Mouse (Mus musculus) monocyte, adult 2 months (primary cell): ENCODE measurements at regions not wholly inside any gene's neighbourhood (a gene's known extent, or its start where the extent isn't known, plus 50 kb on each side); places are given as distances from the start of the nearest gene placed in this dataset.

Experiments
- DNase-seq, 2 experiments: peaks; one replicate each; pipeline ENCODE4 v3.0.0; 2022; ENCODE audit warnings: low spot score in 2 of 2, low read depth in 1 of 2

DNA sequence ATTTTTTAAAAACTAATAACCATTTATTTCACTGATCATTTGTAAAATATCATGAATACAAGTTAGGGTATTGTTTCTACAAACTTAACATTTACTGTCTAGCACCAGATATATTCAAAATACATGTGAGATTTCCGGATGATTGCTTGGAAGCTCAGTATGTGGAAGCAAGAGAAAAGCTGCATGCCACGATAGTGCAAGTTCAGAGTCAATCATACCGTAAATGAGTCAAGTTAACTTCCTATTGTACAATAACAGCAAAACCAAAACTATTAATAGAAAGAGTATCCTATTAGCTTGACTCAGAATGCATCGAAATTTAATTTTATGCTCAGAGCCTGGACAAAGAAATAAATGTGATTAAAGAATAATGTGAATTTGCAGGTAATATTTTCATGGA lies 1284.6 kb upstream of the Cited2 start:
- DNase-seq: no peak

DNA sequence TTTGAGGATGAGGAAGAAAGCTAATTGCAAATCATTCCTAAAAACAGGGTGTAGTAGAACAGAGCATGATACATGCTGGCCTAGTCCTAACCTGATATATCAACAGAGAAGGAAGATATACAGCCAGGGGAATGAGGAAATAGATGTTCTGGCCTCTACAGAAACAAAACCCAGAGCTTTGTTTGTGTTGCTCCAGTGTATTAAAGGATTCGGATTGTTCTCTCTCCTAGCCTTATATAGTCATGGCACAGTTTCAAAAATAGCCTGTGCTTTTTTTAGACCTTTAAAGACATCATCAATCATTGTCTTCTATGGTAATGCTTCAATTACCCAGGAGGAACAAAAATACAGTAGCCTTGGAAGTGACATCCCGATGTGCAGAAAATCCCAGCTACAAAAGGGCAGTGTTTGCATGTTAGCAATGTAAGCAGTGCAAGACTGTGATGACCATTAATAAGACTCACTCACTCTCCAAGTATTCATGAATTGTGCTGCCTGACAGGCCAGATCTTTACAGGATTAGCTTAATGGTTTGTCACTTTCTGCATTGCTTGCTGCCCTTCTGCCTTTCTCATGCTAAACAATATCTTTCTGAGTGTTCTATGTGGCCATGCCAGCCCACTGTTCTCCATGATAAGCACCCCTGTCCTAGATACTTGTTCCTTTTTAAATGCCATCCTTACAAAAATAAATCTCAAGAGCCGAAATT lies 1281.9 kb upstream of the Cited2 start:
- no peak for DNase-seq

DNA sequence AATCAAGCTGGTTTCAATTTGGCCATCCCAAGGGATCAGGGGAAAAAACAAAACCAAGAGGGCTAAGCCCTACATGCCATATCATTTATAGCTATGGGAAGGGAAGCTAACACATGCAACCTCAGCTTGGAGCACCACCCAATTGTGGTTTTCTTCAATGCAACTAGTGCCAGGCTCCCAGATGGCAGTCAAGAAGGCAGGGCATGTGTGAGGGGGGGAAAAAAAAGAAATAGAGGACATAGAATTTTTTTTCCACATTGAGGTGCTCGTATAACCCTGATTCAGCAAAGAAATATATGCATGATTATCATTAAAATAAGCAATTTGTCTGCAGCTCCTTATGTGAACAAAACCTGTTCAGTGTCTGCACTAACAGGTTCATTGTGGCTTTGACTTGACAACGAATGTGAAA lies 1281.4 kb upstream of the Cited2 start:
- no peak for DNase-seq

DNA sequence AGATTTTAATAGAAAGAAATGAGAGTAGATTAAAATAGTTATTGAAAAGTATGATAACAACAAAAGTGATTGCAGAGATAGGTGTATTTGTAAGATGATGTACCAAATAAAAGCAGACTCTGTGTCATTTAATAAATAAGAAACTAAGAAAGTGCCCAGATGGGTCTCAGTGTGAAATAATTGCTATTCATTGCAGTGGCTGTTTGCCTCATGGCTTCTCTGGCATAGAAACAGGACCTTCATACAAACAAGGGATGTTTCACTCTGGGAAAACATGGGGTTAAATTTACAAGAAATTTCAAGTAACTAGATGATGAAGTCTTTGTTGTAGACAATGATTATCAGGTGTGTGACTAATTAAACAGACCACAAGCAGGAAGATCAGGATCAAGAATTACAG lies 1279.1 kb upstream of the Cited2 start:
- DNase-seq: no peak

DNA sequence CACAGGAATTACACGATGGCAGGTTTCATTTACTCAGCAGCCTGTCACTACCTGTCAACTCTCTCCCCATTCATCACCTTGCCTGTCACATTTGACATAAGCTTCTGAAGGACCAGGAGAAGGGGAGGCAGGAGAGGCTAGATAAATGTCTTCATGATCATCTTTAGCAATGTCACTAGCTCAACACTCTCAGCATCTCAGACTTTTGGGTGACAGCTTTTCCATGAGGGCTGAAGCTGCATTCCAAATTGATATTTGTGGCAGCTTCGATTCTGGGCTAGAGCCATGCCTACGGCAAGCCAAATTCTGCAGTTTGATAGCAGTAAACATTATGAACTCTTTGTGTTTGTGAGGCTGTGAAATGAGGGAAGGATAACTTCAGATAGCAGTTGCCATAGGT lies 1255.1 kb upstream of the Cited2 start:
- no peak for DNase-seq

DNA sequence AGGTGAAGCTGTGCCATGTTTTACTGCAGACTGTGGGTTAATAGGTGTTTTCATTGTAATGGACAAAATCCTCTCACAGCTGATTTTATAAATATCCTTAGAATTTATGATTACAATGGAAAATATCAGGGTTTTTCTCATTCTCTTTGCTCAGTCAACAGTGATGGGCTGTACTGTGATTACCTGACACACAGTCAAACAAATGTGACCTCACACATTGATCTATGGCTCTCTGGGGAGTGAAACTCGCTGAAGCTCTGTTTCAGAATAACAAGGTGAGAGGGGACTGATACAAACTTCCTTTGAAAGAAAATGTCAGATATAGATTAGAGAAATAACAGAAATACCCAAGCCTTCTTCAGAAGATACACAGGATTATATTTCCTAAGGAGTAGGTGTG lies 1253.3 kb upstream of the Cited2 start:
- DNase-seq: no peak

DNA sequence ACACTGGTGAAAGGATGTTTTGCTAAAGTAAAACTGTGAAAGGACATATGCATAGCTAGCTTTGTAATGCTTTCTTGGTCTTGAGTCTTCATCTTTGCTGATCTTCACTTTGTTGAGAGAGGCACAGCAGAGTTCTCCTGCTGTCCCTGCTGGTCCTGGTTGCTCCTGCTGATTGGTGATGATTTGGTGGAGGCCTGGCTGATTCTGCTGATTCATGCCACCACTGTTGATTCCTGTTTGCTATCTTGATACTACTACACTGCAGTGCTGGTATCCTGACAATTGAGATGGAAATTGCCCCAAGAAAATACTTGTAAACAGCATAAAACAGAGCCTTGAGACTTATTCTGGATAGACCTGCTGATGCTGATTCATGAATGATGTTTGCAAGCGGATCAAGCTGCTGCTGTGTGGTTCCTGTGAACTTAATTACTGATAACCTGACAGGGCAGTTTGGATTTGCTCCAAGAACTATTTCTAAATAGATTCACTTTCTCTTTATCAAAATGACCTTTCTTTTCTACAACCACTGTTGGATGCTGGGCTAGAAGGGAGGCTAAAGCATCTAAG lies 1249.0 kb upstream of the Cited2 start:
- DNase-seq: no peak

DNA sequence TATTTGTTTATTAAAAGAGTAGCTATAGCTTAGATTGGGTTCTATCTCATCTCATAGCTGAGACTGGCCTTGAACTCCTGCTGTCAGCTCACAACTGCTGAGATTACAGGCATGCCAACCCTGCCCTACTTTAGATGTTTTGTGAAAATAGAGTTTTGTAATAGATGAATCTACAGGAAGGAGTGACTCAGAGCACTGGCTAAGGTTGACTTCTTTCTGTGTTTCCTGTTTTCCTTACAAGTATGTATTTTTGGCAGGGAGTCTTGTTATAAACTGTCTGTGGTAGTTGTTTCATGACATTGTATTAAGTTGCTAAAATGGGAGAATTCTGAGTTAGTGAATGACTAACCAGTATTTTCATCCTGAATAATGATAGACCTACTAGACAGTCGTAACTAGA lies 1224.4 kb upstream of the Cited2 start:
- DNase-seq: no peak

DNA sequence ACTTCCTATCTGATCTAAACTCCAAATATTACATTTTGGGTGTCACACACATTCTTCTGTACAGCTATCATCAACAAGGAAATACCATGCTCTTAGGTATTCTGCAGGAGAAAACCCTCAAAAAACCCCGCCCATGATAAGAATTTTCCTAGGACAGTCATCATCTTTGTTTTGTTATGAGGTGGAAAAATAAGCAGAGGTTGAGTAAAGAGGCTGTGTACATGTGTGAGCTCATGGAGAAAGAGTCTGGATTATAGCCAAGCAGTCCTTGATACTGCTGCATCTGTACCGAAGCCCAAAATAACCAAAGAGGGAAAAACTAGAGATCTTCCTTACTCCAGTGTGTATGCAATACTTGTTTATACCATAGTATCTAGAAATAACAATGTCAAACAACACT lies 1215.3 kb upstream of the Cited2 start:
- no peak for DNase-seq

DNA sequence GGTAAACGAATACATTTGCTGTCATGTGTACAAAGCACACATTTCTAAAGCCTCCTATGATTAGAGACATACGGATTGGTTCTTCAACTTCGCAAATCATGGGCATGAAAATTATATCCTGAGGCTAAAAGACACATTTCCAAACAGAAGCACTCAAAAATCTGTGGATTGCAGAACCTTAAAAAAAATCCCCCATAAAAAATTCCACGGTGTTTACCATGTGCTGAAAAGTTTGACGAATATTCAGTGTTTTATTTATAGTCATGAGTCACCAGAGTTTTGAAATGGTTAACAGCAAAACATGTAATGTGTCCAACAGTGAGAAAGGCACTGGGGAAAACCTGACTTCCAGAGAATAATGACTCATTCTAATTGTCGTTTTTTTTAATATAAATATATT lies 1214.9 kb upstream of the Cited2 start:
- no peak for DNase-seq

DNA sequence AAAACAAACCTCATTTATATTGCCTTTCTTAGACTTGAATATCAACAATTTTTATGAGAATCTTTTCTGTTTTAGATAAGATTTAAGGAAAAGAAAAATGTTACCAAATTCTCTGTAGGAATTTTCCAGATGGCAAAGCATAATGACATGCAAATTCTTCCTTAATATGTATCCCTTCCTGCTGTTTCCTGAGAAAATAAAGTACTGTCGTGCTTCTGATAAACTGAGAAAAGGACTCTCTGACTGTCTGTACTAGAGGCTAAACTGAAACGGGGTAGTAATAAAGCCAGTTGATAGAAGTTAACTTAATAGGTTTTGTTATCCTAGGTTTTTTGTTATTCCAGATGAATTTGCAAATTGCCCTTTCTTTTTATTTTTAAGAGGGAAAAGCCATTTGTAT lies 1208.4 kb upstream of the Cited2 start:
- DNase-seq: no peak

DNA sequence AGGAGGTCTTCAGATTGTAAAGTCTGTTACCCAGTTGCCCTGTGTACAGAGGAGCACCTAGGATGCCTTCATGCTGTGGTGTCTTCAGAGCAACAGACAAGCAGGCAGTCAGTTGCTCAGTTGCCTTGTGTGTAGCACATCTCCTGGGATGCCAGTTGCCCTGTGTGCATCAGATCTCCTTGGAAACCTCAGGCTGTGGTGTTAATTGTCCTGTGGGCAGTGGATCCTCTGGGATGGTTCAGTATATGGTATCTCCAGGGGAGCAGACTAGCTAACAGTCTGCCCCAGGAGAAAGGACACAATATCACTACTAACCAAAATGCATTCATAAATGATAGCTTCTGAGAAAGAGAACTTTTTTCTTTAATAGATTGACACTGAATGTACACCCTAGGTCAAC lies 1201.1 kb upstream of the Cited2 start:
- no peak for DNase-seq

DNA sequence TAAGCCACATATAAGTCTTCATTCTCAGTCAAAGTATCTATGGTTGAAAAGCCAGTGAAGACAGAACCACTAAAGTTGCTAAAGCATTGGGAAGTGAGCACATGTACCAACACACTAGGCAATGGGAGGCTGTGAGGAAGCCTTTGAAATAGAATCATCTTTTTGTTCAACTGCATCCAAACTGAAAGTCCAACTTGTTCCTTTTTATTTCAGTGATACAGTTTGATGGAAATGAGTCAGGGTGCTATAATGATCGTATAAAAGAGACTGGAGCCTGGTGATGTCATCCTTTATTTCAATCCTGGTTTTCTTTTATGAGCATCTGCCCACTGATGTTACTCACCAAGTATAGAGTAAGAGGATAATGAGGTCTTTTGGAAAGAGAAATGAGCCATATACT lies 1198.9 kb upstream of the Cited2 start:
- no peak for DNase-seq

DNA sequence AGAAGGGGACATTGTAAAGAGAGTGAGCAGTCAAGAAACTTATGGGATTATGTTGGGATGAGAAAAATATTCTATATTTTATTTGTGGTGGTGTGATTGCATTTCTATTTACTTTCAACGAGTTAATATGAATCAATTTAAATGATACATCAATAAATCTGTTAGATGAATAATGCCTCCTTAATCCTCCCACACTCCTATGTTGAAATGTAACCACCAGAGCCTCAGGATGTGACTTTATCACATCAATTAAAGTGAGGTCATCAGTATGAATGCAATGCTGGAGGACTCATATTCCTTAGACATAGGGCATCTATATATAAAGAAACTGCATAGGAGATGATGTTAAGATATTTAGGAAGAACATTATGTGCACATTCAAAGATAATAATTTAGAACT lies 1195.3 kb upstream of the Cited2 start:
- no peak for DNase-seq

DNA sequence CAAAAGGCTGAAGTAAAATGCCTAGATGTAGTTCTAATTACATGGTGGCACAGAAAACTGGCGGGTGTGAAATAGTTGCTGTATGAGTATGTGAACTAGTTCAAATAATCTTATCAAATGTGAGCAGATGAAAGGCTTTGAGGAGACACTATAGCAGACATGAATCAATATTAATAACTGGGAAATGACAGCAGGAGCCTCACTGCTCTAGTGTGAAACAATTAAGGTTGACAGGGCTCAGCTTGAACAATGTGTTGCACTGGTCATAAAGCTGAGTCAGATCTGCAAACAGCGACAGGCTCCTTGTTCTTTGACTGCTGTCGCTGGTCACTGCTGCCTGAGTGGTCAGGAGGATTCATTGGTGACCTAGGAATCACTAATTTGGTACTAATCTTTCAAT lies 1185.4 kb upstream of the Cited2 start:
- DNase-seq: no peak

DNA sequence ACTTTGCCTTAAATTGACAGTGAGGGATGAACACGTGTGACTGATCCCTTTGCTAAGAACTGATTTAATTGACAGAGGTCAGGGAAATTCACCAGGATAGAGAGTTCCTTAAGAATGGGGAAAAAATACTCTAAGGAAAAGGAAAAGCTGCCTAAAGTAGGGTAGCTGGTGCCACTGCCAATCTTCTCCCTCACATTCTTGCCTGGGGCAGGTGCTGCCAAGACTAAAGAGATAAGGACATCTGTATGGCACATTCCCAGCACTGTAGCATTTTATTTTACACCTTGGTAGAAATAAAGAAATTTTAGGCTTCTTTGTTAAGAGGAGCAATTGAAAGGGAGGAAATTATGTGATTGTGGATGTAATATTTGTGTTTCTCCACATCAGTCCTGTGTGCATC lies 1184.6 kb upstream of the Cited2 start:
- DNase-seq: no peak

DNA sequence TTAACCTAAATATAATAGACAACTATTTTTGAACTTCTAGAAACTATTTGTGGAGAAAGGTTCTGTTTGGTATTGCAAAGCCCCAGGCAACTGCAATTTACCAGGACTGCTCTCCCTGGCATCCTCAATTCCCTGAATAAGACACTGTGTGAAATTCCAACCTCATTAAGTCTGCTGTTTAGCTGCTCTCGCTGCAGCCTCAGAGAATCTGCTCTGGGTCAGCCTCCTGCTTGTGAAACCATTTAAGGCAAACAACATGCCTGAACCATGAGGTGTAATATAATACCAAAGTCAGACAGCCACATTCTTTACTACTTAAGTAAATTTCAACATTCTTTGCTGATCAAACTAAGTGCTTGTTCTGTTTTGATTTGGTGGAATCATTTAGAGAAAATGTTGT lies 1177.6 kb upstream of the Cited2 start:
- DNase-seq: no peak

DNA sequence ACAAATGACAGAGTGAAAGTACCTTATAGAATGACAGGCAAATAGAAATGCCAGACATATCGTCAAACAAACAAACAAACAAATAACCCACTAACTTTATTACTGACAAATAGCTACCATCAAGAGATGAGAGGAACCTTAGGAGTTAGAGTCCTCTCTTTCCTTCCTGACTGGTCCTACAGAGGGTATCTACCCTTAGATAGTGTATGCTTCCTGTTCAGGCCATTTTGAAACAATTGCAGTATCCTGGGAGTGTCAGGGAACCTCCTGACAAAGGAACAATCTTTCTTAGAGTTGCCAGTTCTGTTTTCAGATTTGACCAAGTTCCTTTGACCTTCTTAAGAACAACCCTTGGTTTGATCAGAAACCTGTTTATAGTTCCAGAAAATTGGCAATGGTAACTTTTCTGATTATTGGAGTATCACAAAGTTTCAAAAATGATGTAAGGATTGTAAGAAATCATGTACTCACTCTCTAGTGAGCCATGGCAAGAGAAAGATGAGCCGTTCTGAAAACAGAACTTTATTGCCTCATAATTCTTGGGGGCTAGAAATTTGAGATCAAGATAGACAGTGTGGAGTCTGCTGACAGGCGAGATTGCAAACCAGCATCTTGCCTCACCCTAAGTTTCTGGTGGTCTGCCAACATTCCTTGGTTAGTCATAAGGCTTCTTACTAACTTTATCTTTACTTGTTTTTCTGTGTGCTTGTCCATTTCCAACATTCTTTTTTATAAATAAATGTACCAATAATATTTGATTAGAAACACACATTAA lies 1170.0 kb upstream of the Cited2 start:
- DNase-seq: no peak

DNA sequence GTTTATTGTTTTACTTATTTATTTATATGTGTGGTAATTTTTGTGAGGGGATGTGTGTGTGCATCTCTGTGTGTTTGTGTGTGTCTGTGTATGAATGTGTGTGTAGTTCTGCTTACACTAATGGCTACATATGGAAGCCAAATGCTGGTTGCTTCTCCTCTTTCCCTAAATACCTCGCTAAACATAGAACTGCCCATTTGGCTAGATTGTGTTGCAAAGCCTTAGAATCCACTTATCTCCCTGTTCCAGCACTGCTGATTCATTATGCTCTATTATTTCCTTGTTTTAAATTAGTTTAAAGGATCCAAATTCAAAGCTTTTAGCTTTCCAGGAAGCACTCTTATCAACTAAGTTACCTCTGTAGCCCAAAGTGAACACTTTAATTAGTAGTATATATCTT lies 1148.5 kb upstream of the Cited2 start:
- no peak for DNase-seq

DNA sequence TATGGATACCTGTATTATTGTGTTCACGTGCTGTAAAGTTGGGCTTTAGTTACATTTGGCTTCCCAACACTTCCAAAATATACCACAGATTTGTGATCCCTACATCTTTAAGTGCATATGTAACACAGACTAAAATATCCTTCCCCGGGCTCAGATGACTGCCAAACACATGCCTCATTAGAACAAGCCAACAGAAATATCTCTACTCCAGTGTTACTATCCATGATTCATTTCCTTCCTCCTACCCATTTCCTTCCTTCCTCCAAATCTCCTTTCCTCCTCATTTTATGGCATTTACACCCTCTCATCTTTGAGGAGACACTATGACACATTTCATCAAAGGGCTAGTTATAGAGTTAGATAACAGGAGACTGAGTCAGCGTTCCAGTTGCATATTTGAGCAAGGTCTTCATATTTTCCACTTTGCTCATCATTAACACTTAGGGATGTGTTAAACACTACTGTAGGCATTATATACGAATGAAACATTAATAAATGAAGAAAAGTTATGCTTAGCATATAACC lies 1144.4 kb upstream of the Cited2 start:
- DNase-seq: no peak

DNA sequence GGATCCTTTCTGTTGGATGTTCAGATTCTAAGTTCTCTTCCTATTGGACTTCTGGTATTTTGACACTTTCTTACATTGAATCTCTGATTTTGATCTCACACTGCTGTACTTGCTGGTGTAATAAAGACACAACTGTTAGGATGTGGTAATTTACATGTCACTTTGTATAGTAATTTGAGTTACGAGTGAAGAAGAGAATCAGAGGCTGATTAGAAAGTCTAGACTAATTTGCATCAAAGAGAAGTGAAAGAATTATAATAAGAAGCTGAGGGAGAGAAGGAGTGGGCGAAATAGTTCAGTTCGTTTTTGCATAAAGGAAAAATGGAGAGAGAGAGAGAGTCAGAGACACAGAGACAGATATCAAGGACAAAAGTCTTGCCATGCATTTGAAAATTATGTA lies 1142.8 kb upstream of the Cited2 start:
- DNase-seq: no peak

DNA sequence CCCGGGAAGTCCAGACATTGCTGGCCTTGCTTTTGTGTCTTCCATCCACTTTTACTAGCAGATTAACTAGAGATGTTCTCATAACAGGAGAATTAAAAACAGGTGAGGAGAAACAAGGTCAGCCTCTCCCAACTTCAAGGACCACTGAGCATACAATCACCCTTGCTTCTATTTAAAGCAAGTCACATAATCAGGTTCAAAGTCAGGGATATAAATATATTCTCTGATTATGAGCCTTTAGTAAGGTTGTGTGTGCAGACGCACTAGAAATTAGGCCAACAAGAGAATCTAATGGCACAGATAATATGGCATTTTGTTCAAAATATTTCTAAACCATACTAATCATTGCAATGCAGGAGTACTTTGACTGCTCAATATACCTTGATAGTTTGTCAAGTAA lies 1134.2 kb upstream of the Cited2 start:
- DNase-seq: no peak
